Mouse (Mus musculus) splenic B cell, adult 2 months (primary cell): ENCODE data around the gene Itgb3bp.

Experiments used
- DNase-seq: peaks from one replicate; pipeline ENCODE4 v3.0.0-alpha.2; 2011; ENCODE audit warnings: low read depth, low spot score
- H3K27me3 ChIP-seq: 2 replicates; pipeline ENCODE4 v1.6.1; 2012; ENCODE audit warnings: mild to moderate bottlenecking, low read length, moderate library complexity, mixed read lengths; ENCODE audit not compliant: control insufficient read depth, poor library complexity, insufficient read depth, severe bottlenecking
- H3K36me3 ChIP-seq: 2 replicates; pipeline ENCODE4 v1.6.1; 2012; ENCODE audit warnings: mild to moderate bottlenecking, low read length, moderate library complexity, mixed read lengths; ENCODE audit not compliant: control insufficient read depth, poor library complexity, insufficient read depth, severe bottlenecking

The Itgb3bp gene

DNA sequence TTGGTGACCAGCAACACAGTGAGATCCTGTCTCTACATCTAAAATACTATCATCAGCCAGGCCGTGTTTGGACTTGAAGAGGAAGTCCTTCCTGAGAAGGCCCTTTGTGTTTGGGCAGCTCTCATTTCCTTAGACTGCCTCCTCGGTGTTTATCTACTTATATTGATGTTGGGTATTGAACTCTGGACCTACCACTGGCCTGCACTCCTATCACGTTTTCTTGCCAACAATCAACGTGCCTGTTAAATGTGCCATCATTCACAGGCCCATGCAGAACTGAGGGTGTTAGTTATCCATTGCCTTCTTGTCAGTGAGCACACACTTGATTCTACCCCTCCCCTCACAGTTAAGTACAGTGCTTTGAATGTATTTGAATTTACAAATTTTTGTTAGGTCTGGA, 211.7 kb downstream of the Itgb3bp start:
- no peaks in the 10 kb centered on the region for H3K36me3 ChIP-seq
- DNase-seq: no peak
- no peaks in the 10 kb centered on the region for H3K27me3 ChIP-seq

DNA sequence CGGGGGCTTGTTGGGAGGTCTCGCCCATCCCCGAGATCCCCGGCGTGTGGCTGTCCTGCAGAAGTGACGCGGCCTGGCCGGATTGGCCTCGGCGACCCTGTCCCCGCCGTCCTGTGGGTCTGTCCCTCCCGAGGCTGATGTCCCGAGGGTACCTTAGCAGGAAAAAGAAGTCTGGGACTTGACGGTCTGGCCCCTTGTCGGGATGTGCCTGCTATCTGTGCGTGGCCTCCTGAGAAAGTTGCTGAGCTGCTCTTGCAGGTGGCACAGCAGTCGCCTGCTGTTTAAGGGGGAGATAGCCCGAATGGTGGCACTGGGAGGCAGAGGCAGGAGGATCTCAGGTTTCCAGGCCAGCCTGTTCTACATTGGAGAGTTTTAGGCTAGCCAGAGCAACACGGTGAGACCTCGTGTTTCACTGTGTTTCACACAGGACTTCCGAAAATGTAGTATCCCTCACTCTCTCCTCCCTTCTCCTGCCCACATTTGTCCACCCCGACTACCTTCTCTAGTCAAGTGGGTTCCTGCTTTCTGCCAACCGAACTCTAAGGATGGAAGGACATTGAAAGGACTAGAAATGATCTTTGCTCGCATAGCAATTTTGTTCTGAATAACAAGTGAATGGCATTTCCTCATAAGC, 213.7 kb downstream of the Itgb3bp start:
- Histone ChIP-seq H3K27me3 (no peaks in the 10 kb centered on the region), H3K36me3 (no peaks in the 10 kb centered on the region)
- no peak for DNase-seq
